Mouse (Mus musculus) myocyte (in vitro differentiated cells): ENCODE measurements at regions not wholly inside any gene's neighbourhood (a gene's known extent, or its start where the extent isn't known, plus 50 kb on each side); places are given as distances from the start of the nearest gene placed in this dataset.

Source experiments
- H3K27me3 ChIP-seq: one replicate; pipeline ENCODE4 v1.6.1; 2011; ENCODE audit not compliant: control insufficient read depth, insufficient read depth, insufficient read length
- H3K36me3 ChIP-seq: one replicate; pipeline ENCODE4 v1.6.1; 2011; ENCODE audit not compliant: control insufficient read depth, insufficient read depth
- H3K4me2 ChIP-seq: one replicate; pipeline ENCODE4 v1.6.1; 2011; ENCODE audit warnings: low read depth, control low read depth
- H3K4me3 ChIP-seq: one replicate; pipeline ENCODE4 v1.5.1; 2011; ENCODE audit warnings: mild to moderate bottlenecking, control low read depth, moderate library complexity
- H3K79me2 ChIP-seq: one replicate; pipeline ENCODE4 v1.6.1; 2011; ENCODE audit not compliant: control insufficient read depth, insufficient read depth
- H3ac ChIP-seq: one replicate; pipeline ENCODE4 v1.6.1; 2011; ENCODE audit not compliant: control insufficient read depth, insufficient read length
- CEBPB ChIP-seq: IDR thresholded peaks from 2 replicates; pipeline ENCODE4 v1.6.1; 2011; ENCODE audit warnings: mild to moderate bottlenecking, moderate library complexity; ENCODE audit not compliant: poor library complexity, insufficient read depth, severe bottlenecking
- E2F4 ChIP-seq: IDR thresholded peaks from one replicate; pipeline ENCODE4 v1.6.1; 2011; ENCODE audit warnings: mild to moderate bottlenecking, control low read depth, moderate library complexity; ENCODE audit not compliant: insufficient read depth
- MAX ChIP-seq: IDR thresholded peaks from one replicate; pipeline ENCODE4 v1.6.1; 2011; ENCODE audit warnings: low read depth, mild to moderate bottlenecking, control low read depth
- MYOD1 ChIP-seq, 3 experiments: IDR thresholded peaks; one replicate each; pipeline ENCODE4 v1.6.1; 2011; ENCODE audit warnings: control low read depth in 2 of 3, low read depth in 2 of 3, mild to moderate bottlenecking in 2 of 3, moderate library complexity in 1 of 3; ENCODE audit not compliant: insufficient read length in 2 of 3, control insufficient read depth in 1 of 3
- MYOG ChIP-seq, 3 experiments: IDR thresholded peaks; one replicate each; pipeline ENCODE4 v1.6.1; 2011; ENCODE audit warnings: control low read depth in 2 of 3, low read depth in 2 of 3, mild to moderate bottlenecking in 2 of 3; ENCODE audit not compliant: insufficient read length in 2 of 3, control insufficient read depth in 1 of 3, insufficient read depth in 1 of 3
- POLR2A ChIP-seq: IDR thresholded peaks from one replicate; pipeline ENCODE4 v1.6.1; 2011; ENCODE audit warnings: low read depth, mild to moderate bottlenecking, control low read depth, moderate library complexity; ENCODE audit not compliant: insufficient read length
- POLR2AphosphoS2 ChIP-seq: IDR thresholded peaks from one replicate; pipeline ENCODE4 v1.6.1; 2011; ENCODE audit warnings: low read depth, control low read depth; ENCODE audit not compliant: insufficient read length
- REST ChIP-seq: IDR thresholded peaks from one replicate; pipeline ENCODE4 v1.6.1; 2011; ENCODE audit warnings: mild to moderate bottlenecking, control low read depth, moderate library complexity; ENCODE audit not compliant: insufficient read depth, insufficient read length
- SRF ChIP-seq: IDR thresholded peaks from one replicate; pipeline ENCODE4 v1.6.1; 2011; ENCODE audit warnings: low read depth; ENCODE audit not compliant: control insufficient read depth, insufficient read length
- TCF12 ChIP-seq: IDR thresholded peaks from one replicate; pipeline ENCODE4 v1.6.1; 2011; ENCODE audit warnings: mild to moderate bottlenecking, control low read depth; ENCODE audit not compliant: poor library complexity, insufficient read depth, severe bottlenecking
- TCF3 ChIP-seq: IDR thresholded peaks from one replicate; pipeline ENCODE4 v1.6.1; 2011; ENCODE audit warnings: low read depth, control low read depth; ENCODE audit not compliant: insufficient read length
- USF1 ChIP-seq: IDR thresholded peaks from one replicate; pipeline ENCODE4 v1.6.1; 2011; ENCODE audit warnings: low read depth, mild to moderate bottlenecking, control low read depth, moderate library complexity

GRCm38 (mm10) chr13:15078635-15079094 lies 384.4 kb upstream of the Gli3 start:
- no peak overlapping the region for H3ac ChIP-seq
- no peak for TF ChIP-seq USF1
- no peak for TF ChIP-seq REST
- H3K79me2 ChIP-seq: no peaks in the 10 kb centered on the region
- H3K4me2 ChIP-seq: no peak overlapping the region
- H3K27me3 ChIP-seq: no peaks in the 10 kb centered on the region
- no peaks in the 10 kb centered on the region for H3K36me3 ChIP-seq
- no peak overlapping the region for H3K4me3 ChIP-seq

- no peaks in the 10 kb centered on the region for H3K27me3 ChIP-seq
- H3ac ChIP-seq: no peak overlapping the region
- H3K4me2 ChIP-seq: no peak overlapping the region
- H3K4me3 ChIP-seq: no peak overlapping the region
- no peaks in the 10 kb centered on the region for H3K79me2 ChIP-seq
- H3K36me3 ChIP-seq: no peaks in the 10 kb centered on the region
- TF ChIP-seq E2F4 (no peak), USF1 (no peak), MYOD1 (IDR thresholded peaks at IDR 0.05; ENCODE audit: control insufficient read depth in 1 of 3, insufficient read length in 2 of 3, low read depth in 2 of 3) (no peak)
Observed at GRCm38 (mm10) chr13:15079148-15079547, 383.9 kb upstream of the Gli3 start.

GRCm38 (mm10) chr13:15082255-15082932 lies 380.6 kb upstream of the Gli3 start:
- no peaks in the 10 kb centered on the region for H3K36me3 ChIP-seq
- H3ac ChIP-seq: no peak overlapping the region
- H3K4me2 ChIP-seq: no peak overlapping the region
- no peaks in the 10 kb centered on the region for H3K79me2 ChIP-seq
- no peak overlapping the region for H3K4me3 ChIP-seq
- no peaks in the 10 kb centered on the region for H3K27me3 ChIP-seq
- TF ChIP-seq MYOG (IDR thresholded peaks at IDR 0.05; ENCODE audit: control insufficient read depth in 1 of 3, insufficient read depth in 1 of 3, insufficient read length in 2 of 3, low read depth in 2 of 3) (no peak), MAX (no peak), REST (no peak), SRF (no peak), USF1 (no peak), E2F4 (no peak), TCF12 (no peak), POLR2AphosphoS2 (no peak), POLR2A (no peak), CEBPB (no peak), MYOD1 (IDR thresholded peaks at IDR 0.05; ENCODE audit: control insufficient read depth in 1 of 3, insufficient read length in 2 of 3, low read depth in 2 of 3) (no peak), TCF3 (no peak)

GRCm38 (mm10) chr13:15094836-15095235 lies 368.2 kb upstream of the Gli3 start:
- Histone ChIP-seq H3K36me3 (no peaks in the 10 kb centered on the region), H3K27me3 (no peaks in the 10 kb centered on the region), H3K79me2 (no peaks in the 10 kb centered on the region), H3ac (no peak overlapping the region), H3K4me2 (no peak overlapping the region), H3K4me3 (no peak overlapping the region)
- TF ChIP-seq TCF12 (no peak), MYOD1 (IDR thresholded peaks at IDR 0.05; ENCODE audit: control insufficient read depth in 1 of 3, insufficient read length in 2 of 3, low read depth in 2 of 3) (no peak), E2F4 (no peak), MYOG (IDR thresholded peaks at IDR 0.05; ENCODE audit: control insufficient read depth in 1 of 3, insufficient read depth in 1 of 3, insufficient read length in 2 of 3, low read depth in 2 of 3) (no peak), MAX (no peak), USF1 (no peak), SRF (no peak), TCF3 (no peak), POLR2AphosphoS2 (no peak)

GRCm38 (mm10) chr13:15107753-15108305 lies 355.2 kb upstream of the Gli3 start:
- TF ChIP-seq TCF3: no peak
- TF ChIP-seq TCF12: no peak
- no peak for TF ChIP-seq USF1
- TF ChIP-seq REST: no peak
- TF ChIP-seq POLR2A: no peak
- TF ChIP-seq MYOG (IDR thresholded peaks at IDR 0.05; ENCODE audit: control insufficient read depth in 1 of 3, insufficient read depth in 1 of 3, insufficient read length in 2 of 3, low read depth in 2 of 3): no peak
- no peak for TF ChIP-seq SRF
- TF ChIP-seq MYOD1 (IDR thresholded peaks at IDR 0.05; ENCODE audit: control insufficient read depth in 1 of 3, insufficient read length in 2 of 3, low read depth in 2 of 3): no peak
- TF ChIP-seq MAX: no peak
- TF ChIP-seq E2F4: no peak
- TF ChIP-seq CEBPB: no peak
- no peak for TF ChIP-seq POLR2AphosphoS2
- Histone ChIP-seq H3K36me3 (no peaks in the 10 kb centered on the region), H3ac (no peak overlapping the region), H3K4me3 (no peak overlapping the region), H3K4me2 (peak overlapping the region; percentile 61), H3K27me3 (no peaks in the 10 kb centered on the region), H3K79me2 (no peaks in the 10 kb centered on the region)
